Mouse (Mus musculus): Measurements from ENCODE around the gene Gm27179. TPM values are rescaled to one million over a fixed set of nuclear protein-coding genes. Genes with fewer than 3 reads are reported as not detected.

Gm27179 gene
- polyA plus RNA-seq (2017; shearing (Covaris generic)): not detected

GRCm38 (mm10) chr14:69512449-69512848 is at the start of gene Gm27179:
TSS of gene Gm27179 (minus strand) at chr14:69512549.

GRCm38 (mm10) chr14:69555110-69555831 is 42.9 kb upstream of the Gm27179 start, which contains the start of gene Entpd4b:
TSS of gene Entpd4b (plus strand) at chr14:69555424.

GRCm38 (mm10) chr14:69503174-69503573 is 9.2 kb downstream of the Gm27179 start, which contains the start of gene Gm16867:
TSS of gene Gm16867 (minus strand) at chr14:69503362.

Other genes starting within 250 kb of the Gm27179 start
- 0.11 TPM for gene Synb, start 218.2 kb downstream of the Gm27179 start, polyA plus RNA-seq (2017; shearing (Covaris generic))
- 0.96 TPM for gene Gm16867, start 9.2 kb downstream of the Gm27179 start, polyA plus RNA-seq (2017; shearing (Covaris generic))
- gene Entpd4b, start 42.9 kb upstream of the Gm27179 start, polyA plus RNA-seq (2017; shearing (Covaris generic)): 16.3 TPM